Mouse (Mus musculus) erythroblast, embryonic 14.5 days (primary cell): ENCODE measurements around the gene Inpp4a.

Source experiments
- GATA1 ChIP-seq: IDR thresholded peaks from 2 replicates; pipeline ENCODE4 v1.6.1; 2012; ENCODE audit warnings: low read length, inconsistent platforms, mixed read lengths
- TAL1 ChIP-seq: IDR thresholded peaks from 3 replicates; pipeline ENCODE4 v1.6.1; 2012; ENCODE audit warnings: low read length, inconsistent platforms, mixed read lengths

DNA sequence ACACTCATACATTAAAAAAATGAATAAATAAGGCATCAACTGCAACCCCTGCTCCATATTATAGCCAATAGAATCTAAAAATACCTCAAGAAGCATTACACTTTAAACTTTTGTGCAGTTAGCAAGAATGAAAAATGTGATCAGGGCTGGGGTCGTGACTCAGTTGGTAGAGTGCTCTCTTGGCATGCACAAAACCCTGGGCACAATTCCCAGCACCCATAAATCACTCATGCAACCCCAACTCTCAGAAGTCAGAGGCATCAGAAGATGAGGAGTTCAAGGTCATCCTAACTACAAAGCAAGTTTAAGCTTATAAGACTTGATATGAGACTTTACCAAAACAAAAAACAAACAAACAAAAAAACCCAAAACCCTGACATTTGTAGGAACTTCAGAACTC lies 11.9 kb upstream of the Inpp4a start:
- no peak for TF ChIP-seq TAL1
- no peak for TF ChIP-seq GATA1
